Mouse (Mus musculus): ENCODE results near the gene Olfr322. TPM values are rescaled to one million over a fixed set of nuclear protein-coding genes. Genes with fewer than 3 reads are reported as not detected.

Gene Olfr322
- not detected for polyA plus RNA-seq (2017; shearing (Covaris generic))

GRCm38 (mm10) chr11:58658596-58658995, at the start of gene Olfr322:
Gene Olfr322, plus strand, starts transcription at chr11:58658782.

GRCm38 (mm10) chr11:58615975-58616374, 42.6 kb upstream of the Olfr322 start, which contains the start of gene 2210407C18Rik:
Gene 2210407C18Rik, minus strand, starts transcription at chr11:58616075.

GRCm38 (mm10) chr11:58630401-58630800, 28.2 kb upstream of the Olfr322 start, which contains the start of gene Olfr323:
Gene Olfr323, minus strand, starts transcription at chr11:58630501.

GRCm38 (mm10) chr11:58640272-58640867, 18.2 kb upstream of the Olfr322 start, which contains the start of gene Trim58:
Gene Trim58, plus strand, starts transcription at chr11:58640465.

GRCm38 (mm10) chr11:58680799-58681198, 22.2 kb downstream of the Olfr322 start, which contains the start of gene Olfr320:
Gene Olfr320, plus strand, starts transcription at chr11:58681099.

GRCm38 (mm10) chr11:58698862-58699261, 40.3 kb downstream of the Olfr322 start, which contains the start of gene Olfr319:
Gene Olfr319, plus strand, starts transcription at chr11:58699162.

Other genes starting within 250 kb of the Olfr322 start
- not detected for gene 1810065E05Rik, start 237.7 kb upstream of the Olfr322 start, polyA plus RNA-seq (2017; shearing (Covaris generic))
- gene Gm12253, start 226.2 kb upstream of the Olfr322 start, polyA plus RNA-seq (2017; shearing (Covaris generic)): 0.84 TPM
- gene Lypd9, start 205.9 kb upstream of the Olfr322 start, polyA plus RNA-seq (2017; shearing (Covaris generic)): not detected
- gene Olfr30, start 196.5 kb upstream of the Olfr322 start, polyA plus RNA-seq (2017; shearing (Covaris generic)): not detected
- not detected for gene Olfr332, start 166.2 kb upstream of the Olfr322 start, polyA plus RNA-seq (2017; shearing (Covaris generic))
- gene Olfr331, start 156.2 kb upstream of the Olfr322 start, polyA plus RNA-seq (2017; shearing (Covaris generic)): not detected
- gene Olfr330, start 123.9 kb upstream of the Olfr322 start, polyA plus RNA-seq (2017; shearing (Covaris generic)): 0.99 TPM
- not detected for gene Olfr329-ps, start 112.4 kb upstream of the Olfr322 start, polyA plus RNA-seq (2017; shearing (Covaris generic))
- 0.18 TPM for gene Olfr328, start 103.1 kb upstream of the Olfr322 start, polyA plus RNA-seq (2017; shearing (Covaris generic))
- 0.37 TPM for gene Olfr224, start 88.2 kb upstream of the Olfr322 start, polyA plus RNA-seq (2017; shearing (Covaris generic))
- not detected for gene Olfr325, start 81.1 kb upstream of the Olfr322 start, polyA plus RNA-seq (2017; shearing (Covaris generic))
- gene Olfr324, start 63.7 kb upstream of the Olfr322 start, polyA plus RNA-seq (2017; shearing (Covaris generic)): not detected
- not detected for gene 2210407C18Rik, start 42.7 kb upstream of the Olfr322 start, polyA plus RNA-seq (2017; shearing (Covaris generic))
- not detected for gene Olfr323, start 28.3 kb upstream of the Olfr322 start, polyA plus RNA-seq (2017; shearing (Covaris generic))
- gene Trim58, start 18.3 kb upstream of the Olfr322 start, polyA plus RNA-seq (2017; shearing (Covaris generic)): not detected
- gene Olfr320, start 22.3 kb downstream of the Olfr322 start, polyA plus RNA-seq (2017; shearing (Covaris generic)): not detected
- gene Olfr319, start 40.4 kb downstream of the Olfr322 start, polyA plus RNA-seq (2017; shearing (Covaris generic)): not detected
- 0.18 TPM for gene Olfr318, start 65.2 kb downstream of the Olfr322 start, polyA plus RNA-seq (2017; shearing (Covaris generic))
- not detected for gene Olfr317, start 80.4 kb downstream of the Olfr322 start, polyA plus RNA-seq (2017; shearing (Covaris generic))
- 0.16 TPM for gene Olfr316, start 94.0 kb downstream of the Olfr322 start, polyA plus RNA-seq (2017; shearing (Covaris generic))
- gene Olfr315, start 114.4 kb downstream of the Olfr322 start, polyA plus RNA-seq (2017; shearing (Covaris generic)): not detected
- gene Olfr314, start 124.2 kb downstream of the Olfr322 start, polyA plus RNA-seq (2017; shearing (Covaris generic)): 0.28 TPM
- gene Fam183b, start 143.2 kb downstream of the Olfr322 start, polyA plus RNA-seq (2017; shearing (Covaris generic)): not detected
- not detected for gene Olfr313, start 156.2 kb downstream of the Olfr322 start, polyA plus RNA-seq (2017; shearing (Covaris generic))
- gene Olfr312, start 170.5 kb downstream of the Olfr322 start, polyA plus RNA-seq (2017; shearing (Covaris generic)): 0.13 TPM
- 0.23 TPM for gene Olfr311, start 180.5 kb downstream of the Olfr322 start, polyA plus RNA-seq (2017; shearing (Covaris generic))
- gene Gm12258, start 188.4 kb downstream of the Olfr322 start, polyA plus RNA-seq (2017; shearing (Covaris generic)): 2.9 TPM
- gene 2810021J22Rik, start 208.4 kb downstream of the Olfr322 start, polyA plus RNA-seq (2017; shearing (Covaris generic)): 1.9 TPM
- 1.5 TPM for gene Zfp39, start 245.4 kb downstream of the Olfr322 start, polyA plus RNA-seq (2017; shearing (Covaris generic))

Measured in effector memory CD4-positive, alpha-beta T cell, adult 7 months (primary cell).